Mouse (Mus musculus) embryonic facial prominence, embryonic 11.5 days (tissue): ENCODE data around the gene Uox. TPM values are rescaled to one million over a fixed set of nuclear protein-coding genes. Genes with fewer than 3 reads are reported as not detected.

Experiments used
- ATAC-seq: fragments of 200-750 bp; cut with Nextera tagmentation; replicated peaks from 2 replicates; pipeline ENCODE4 v1.8.0; 2017; ENCODE audit warnings: low read depth; ENCODE audit not compliant: insufficient number of reproducible peaks, low FRiP score, low TSS enrichment
- DNase-seq: peaks from one replicate; pipeline ENCODE4 v3.0.0-alpha.2; 2015; ENCODE audit warnings: low spot score
- H3K27ac ChIP-seq: fragments of 300-500 bp; sonication (generic); replicated peaks from 2 replicates; pipeline ENCODE4 v1.5.1; 2014; ENCODE audit warnings: mild to moderate bottlenecking, low read depth, low read length, control low read depth
- H3K27me3 ChIP-seq: fragments of 300-500 bp; sonication (generic); 2 replicates; pipeline ENCODE4 v1.6.1; 2014; ENCODE audit warnings: mild to moderate bottlenecking, low read length, moderate library complexity, mixed read lengths; ENCODE audit not compliant: control insufficient read depth, insufficient read depth
- H3K36me3 ChIP-seq: fragments of 300-500 bp; sonication (generic); replicated peaks from 2 replicates; pipeline ENCODE4 v1.6.1; 2014; ENCODE audit warnings: low read depth, mild to moderate bottlenecking, low read length, moderate library complexity, mixed read lengths; ENCODE audit not compliant: control insufficient read depth, insufficient read depth
- H3K4me1 ChIP-seq: fragments of 300-500 bp; sonication (generic); 2 replicates; pipeline ENCODE4 v1.6.1; 2014; ENCODE audit warnings: low read length, mixed read lengths; ENCODE audit not compliant: control insufficient read depth, insufficient read depth
- H3K4me2 ChIP-seq: fragments of 300-500 bp; sonication (generic); 2 replicates; pipeline ENCODE4 v1.6.1; 2014; ENCODE audit warnings: low read depth, mild to moderate bottlenecking, control low read depth, low read length, moderate library complexity
- H3K4me3 ChIP-seq: fragments of 300-500 bp; sonication (generic); 2 replicates; pipeline ENCODE4 v1.5.1; 2014; ENCODE audit warnings: low read depth, low read length, control low read depth
- H3K9ac ChIP-seq: fragments of 300-500 bp; sonication (generic); replicated peaks from 2 replicates; pipeline ENCODE4 v1.6.1; 2014; ENCODE audit warnings: mild to moderate bottlenecking, control low read depth, low read length
- H3K9me3 ChIP-seq: fragments of 300-500 bp; sonication (generic); replicated peaks from 2 replicates; pipeline ENCODE4 v1.6.1; 2016; ENCODE audit warnings: mild to moderate bottlenecking, low read length, inconsistent platforms, mixed read lengths; ENCODE audit not compliant: control insufficient read depth
- WGBS: fragments of 180-500 bp; shearing (Covaris S2); extraction: QIAGEN DNeasy Blood & Tissue Kit; methylation state at CpG from one replicate; pipeline ENCODE4 v1.1.7; 2014; 5-methylcytosine and 5-hydroxymethylcytosine counted together
- polyA plus RNA-seq: library from polyadenylated mRNA; unstranded; fragments of >200 nt; fragmentation: Nextera tagmentation; extraction: Ambion mirVana; gene quantifications from 2 replicates; pipeline ENCODE4 v1.2.1, GENCODE M21; 2014

The Uox gene
- polyA plus RNA-seq, 1 experiment from 2014 or later = not detected

DNA sequence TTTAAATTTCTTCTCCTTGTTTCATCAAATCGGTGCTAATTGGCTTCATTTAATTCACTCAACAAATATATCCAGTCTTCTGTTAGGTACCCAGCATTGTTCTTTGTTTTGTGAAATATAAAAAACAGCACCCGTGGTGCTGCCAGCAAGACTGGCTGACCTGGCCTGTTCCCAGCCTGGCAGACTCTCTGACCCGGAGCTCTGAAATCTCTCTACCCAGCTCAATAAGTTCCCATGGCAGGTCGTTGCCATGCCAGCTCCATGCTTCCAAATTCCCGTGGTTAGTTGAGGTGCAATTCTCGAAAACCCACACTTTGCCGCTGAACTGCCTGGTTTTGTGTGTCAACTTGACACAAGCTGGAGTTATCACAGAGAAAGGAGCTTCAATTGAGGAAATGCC lies 15.4 kb upstream of the Uox start:
- H3K27me3 ChIP-seq = no peaks in the 10 kb centered on the region
- H3K36me3 ChIP-seq = no peaks in the 10 kb centered on the region
- no peaks in the 10 kb centered on the region for H3K4me1 ChIP-seq
- 78% methylated on average over 7 of the region's 7 CpGs for WGBS
- no peak overlapping the region for H3K4me3 ChIP-seq
- H3K27ac ChIP-seq = no peak overlapping the region
- no peak for ATAC-seq
- no peaks in the 10 kb centered on the region for H3K9me3 ChIP-seq
- no peak overlapping the region for H3K9ac ChIP-seq
- DNase-seq = no peak
- H3K4me2 ChIP-seq = no peak overlapping the region

DNA sequence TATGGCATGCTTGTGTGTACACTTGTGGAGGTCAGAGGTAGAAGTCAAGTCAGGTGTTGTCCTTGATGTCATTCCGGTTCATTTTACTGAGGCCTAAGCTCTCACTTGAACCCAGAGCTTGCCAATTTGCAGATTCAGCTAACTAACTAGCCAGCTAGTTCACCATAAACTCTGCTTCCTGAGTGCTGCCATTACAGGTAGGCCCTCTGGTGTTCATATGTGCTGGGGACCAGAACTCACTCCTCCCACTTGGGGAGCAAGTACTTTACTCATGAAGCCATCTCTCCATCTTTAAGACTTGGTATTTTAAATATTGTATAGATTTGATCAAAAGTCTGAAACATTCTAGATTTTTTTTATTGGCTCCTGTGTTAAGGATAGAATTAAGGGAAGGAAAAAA lies 13.7 kb upstream of the Uox start:
- 73% methylated on average over 1 of the region's 1 CpGs for WGBS
- no peak for ATAC-seq

DNA sequence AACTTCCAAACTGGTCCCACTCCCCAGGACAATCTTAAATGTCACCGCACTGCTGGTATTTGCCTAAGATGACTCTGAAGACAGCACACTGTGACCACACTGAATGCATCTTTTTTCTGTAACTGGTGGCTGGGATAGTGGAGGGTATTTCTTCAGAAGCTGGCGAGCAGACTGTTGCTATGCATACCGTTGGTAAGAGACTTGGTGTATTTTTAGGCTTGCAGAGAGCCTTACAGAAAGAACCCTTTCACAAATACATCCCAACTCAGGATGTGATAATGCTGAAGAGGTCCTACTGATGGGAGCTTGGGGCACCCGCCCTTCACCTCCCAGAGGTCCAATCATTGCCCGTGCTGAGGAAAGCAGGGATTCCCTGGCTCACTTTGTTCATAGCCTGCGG lies 12.7 kb upstream of the Uox start:
- no peak for DNase-seq
- Histone ChIP-seq H3K9ac (no peak overlapping the region), H3K27me3 (no peaks in the 10 kb centered on the region), H3K36me3 (no peaks in the 10 kb centered on the region), H3K27ac (no peak overlapping the region), H3K4me3 (no peak overlapping the region), H3K9me3 (no peaks in the 10 kb centered on the region), H3K4me2 (no peak overlapping the region), H3K4me1 (no peaks in the 10 kb centered on the region)
- 82% methylated on average over 6 of the region's 6 CpGs for WGBS
- no peak for ATAC-seq

More for the DNA sequence above, 13.7 kb upstream of the Uox start:
- Histone ChIP-seq H3K4me2 (no peak overlapping the region), H3K9ac (no peak overlapping the region), H3K4me3 (no peak overlapping the region), H3K27ac (no peak overlapping the region), H3K9me3 (no peaks in the 10 kb centered on the region), H3K4me1 (no peaks in the 10 kb centered on the region), H3K36me3 (no peaks in the 10 kb centered on the region), H3K27me3 (no peaks in the 10 kb centered on the region)
- no peak for DNase-seq

DNA sequence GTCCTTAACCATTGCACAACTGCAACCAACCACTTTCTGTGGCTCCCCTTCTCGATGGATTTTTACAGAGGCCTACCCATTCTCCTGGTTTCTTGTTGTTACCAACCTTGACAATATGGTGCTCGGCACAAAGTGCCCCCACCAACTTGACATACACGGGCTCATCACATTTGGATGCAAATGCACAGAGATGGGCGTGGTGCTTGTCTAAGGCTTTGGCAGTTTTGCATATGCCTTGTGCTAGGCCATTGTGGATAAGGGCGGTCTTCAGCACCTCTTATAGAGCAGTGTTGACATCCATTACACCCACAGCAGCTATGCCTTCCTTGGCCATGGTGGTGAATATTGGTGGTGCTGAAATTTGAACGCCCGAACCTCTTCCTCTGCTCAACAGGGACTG lies 7.3 kb upstream of the Uox start:
- no peak overlapping the region for H3K4me3 ChIP-seq
- ATAC-seq = no peak
- no peaks in the 10 kb centered on the region for H3K27me3 ChIP-seq
- DNase-seq = no peak
- H3K27ac ChIP-seq = no peak overlapping the region
- H3K4me2 ChIP-seq = no peak overlapping the region
- H3K9me3 ChIP-seq = no peaks in the 10 kb centered on the region
- no peaks in the 10 kb centered on the region for H3K36me3 ChIP-seq
- H3K9ac ChIP-seq = no peak overlapping the region
- H3K4me1 ChIP-seq = no peaks in the 10 kb centered on the region
- WGBS = 90% methylated on average over 7 of the region's 7 CpGs

DNA sequence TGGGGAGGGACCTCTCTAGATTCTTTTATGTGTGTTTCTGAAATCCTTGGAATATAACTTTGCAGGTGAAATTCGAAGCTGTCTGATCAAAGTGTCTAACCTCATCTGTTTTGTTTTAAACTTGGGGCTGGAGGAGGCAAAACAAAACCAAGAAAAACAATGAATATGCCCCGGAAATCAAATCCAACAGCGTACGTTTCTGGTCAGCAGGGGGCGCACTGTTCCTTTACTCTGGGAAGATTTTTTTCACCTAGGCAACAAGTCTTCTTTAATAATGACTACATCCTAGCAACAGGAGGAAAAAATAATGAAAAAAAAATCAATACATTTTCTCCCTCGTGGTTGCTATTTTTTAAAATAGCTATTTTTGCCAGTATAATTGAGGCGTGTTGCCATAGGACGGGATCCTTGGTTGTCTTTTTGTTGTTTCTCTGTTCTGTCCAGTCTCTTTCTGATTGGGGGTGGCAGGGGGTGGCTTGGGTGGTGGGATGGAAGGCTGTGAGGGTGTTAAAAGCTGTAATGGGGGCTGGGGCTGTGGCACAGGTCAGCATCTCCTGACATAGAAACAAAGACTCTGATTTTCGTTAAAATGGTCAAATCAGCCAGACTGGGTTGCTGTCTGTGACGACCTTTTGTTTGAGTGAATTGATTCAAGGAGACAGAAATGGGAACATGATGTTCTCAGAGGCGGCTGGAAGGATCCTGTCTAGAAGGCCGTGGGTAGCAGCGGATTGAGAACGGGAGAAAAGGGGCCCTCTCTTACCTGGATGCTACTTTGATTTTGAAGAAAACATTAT lies 5.8 kb upstream of the Uox start:
- Histone ChIP-seq H3K9me3 (no peaks in the 10 kb centered on the region), H3K9ac (no peak overlapping the region), H3K27ac (no peak overlapping the region), H3K4me3 (no peak overlapping the region), H3K4me2 (no peak overlapping the region), H3K27me3 (no peaks in the 10 kb centered on the region), H3K4me1 (no peaks in the 10 kb centered on the region), H3K36me3 (no peaks in the 10 kb centered on the region)
- DNase-seq (peak; percentile 91), ATAC-seq (no peak)
- 21% methylated on average over 14 of the region's 14 CpGs for WGBS

DNA sequence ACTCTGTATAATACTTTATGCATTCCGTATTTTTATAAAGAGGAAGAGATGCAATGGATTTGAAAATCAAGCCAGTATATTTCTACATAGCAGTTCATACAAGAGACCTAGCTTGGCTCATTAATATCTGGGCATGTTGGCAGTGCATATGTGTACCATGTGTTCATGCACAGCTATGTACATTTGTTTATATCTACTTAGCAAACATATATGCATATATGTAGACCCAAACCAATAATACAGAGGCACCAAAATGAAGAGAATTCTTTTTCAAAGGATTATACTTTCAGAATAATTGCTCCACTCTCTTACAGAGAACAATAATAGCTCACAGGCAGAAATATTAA lies 5.2 kb upstream of the Uox start:
- Histone ChIP-seq H3K9ac (no peak overlapping the region), H3K4me1 (no peaks in the 10 kb centered on the region), H3K4me2 (no peak overlapping the region), H3K27ac (no peak overlapping the region), H3K9me3 (no peaks in the 10 kb centered on the region), H3K36me3 (no peaks in the 10 kb centered on the region), H3K27me3 (no peaks in the 10 kb centered on the region), H3K4me3 (no peak overlapping the region)
- DNase-seq (no peak), ATAC-seq (no peak)
- WGBS = 89% methylated on average over 1 of the region's 1 CpGs

DNA sequence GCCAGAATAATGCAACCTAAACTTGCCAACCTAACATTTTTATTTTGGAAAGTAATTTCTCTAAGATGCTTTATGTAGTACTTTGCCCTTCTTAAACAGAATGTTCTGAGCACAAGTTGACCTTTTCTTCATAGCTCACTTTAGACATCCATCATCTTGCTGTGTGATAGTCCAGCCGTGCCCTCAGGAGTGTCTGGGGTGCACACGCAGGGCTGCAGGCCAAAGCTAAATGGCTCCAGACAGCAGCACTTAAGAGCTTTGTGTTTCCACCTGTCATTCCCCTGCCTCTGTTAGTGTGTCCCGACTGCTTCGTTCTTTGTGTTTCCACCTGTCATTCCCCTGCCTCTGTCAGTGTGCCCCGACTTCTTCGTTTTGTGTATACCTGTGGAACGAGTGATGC lies 2.9 kb upstream of the Uox start:
- no peak overlapping the region for H3K9ac ChIP-seq
- H3K9me3 ChIP-seq = no peaks in the 10 kb centered on the region
- DNase-seq (no peak), ATAC-seq (no peak)
- 68% methylated on average over 7 of the region's 7 CpGs for WGBS
- no peak overlapping the region for H3K4me3 ChIP-seq
- no peaks in the 10 kb centered on the region for H3K36me3 ChIP-seq
- H3K4me2 ChIP-seq = no peak overlapping the region
- no peaks in the 10 kb centered on the region for H3K27me3 ChIP-seq
- H3K27ac ChIP-seq = no peak overlapping the region
- no peaks in the 10 kb centered on the region for H3K4me1 ChIP-seq

DNA sequence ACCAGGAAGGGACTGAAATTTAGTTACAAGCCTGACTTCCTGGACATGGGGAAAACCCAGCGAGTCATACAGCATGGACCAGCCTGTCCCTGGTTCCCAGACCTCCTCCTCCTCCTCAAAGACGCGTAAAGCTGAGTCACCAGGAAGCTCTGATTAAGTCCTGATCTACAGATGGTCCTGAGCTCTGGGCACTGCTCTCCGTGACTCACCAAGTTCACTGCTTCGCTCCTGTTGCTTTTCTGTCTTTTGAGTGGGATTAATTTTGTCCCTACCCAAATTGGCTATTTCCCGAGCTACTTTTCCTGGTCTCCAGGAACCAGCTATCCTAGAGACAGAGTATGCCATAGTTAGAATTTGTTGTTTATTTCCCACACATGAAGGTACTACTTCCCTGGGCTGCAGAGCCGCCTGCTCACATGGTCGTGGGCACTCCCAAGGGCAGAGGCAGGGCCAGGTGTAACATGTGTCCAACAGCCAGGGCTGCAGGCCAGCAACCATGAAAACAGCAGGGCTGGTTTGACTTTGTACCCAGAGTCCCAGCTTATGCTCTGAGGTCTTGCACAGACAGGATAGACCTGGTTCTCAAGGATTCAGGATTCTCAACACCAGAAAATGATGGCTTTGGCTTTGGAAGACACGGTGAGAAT lies 2.2 kb upstream of the Uox start:
- Histone ChIP-seq H3K27ac (no peak overlapping the region), H3K9me3 (no peaks in the 10 kb centered on the region), H3K9ac (no peak overlapping the region), H3K4me2 (no peak overlapping the region), H3K36me3 (no peaks in the 10 kb centered on the region), H3K4me1 (no peaks in the 10 kb centered on the region), H3K27me3 (no peaks in the 10 kb centered on the region), H3K4me3 (no peak overlapping the region)
- 69% methylated on average over 9 of the region's 9 CpGs for WGBS
- DNase-seq = no peak
- no peak for ATAC-seq
